Mouse (Mus musculus): ENCODE measurements around the gene Rpf1. TPM values are rescaled to one million over a fixed set of nuclear protein-coding genes. Genes with fewer than 3 reads are reported as not detected.

Rpf1 gene
- polyA plus RNA-seq, 1 experiment = 33.7 TPM

DNA sequence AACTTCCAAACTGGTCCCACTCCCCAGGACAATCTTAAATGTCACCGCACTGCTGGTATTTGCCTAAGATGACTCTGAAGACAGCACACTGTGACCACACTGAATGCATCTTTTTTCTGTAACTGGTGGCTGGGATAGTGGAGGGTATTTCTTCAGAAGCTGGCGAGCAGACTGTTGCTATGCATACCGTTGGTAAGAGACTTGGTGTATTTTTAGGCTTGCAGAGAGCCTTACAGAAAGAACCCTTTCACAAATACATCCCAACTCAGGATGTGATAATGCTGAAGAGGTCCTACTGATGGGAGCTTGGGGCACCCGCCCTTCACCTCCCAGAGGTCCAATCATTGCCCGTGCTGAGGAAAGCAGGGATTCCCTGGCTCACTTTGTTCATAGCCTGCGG is 36.3 kb upstream of the Rpf1 start:
- Histone ChIP-seq H3K27ac (ENCODE audit: insufficient read depth, low read length) (no peak overlapping the region), H3K4me1 (ENCODE audit: control insufficient read depth, insufficient read depth, low read length) (no peaks in the 10 kb centered on the region), H3K4me3 (ENCODE audit: insufficient read depth, low read length) (no peak overlapping the region)
- no peak for TF ChIP-seq CTCF (IDR thresholded peaks at IDR 0.05; ENCODE audit: borderline replicate concordance, insufficient read depth, low read length)
- TF ChIP-seq POLR2A (IDR thresholded peaks at IDR 0.05; ENCODE audit: low read depth, low read length) = no peak

- TF ChIP-seq CTCF (IDR thresholded peaks at IDR 0.05; ENCODE audit: borderline replicate concordance, insufficient read depth, low read length) = no peak
- no peak for TF ChIP-seq POLR2A (IDR thresholded peaks at IDR 0.05; ENCODE audit: low read depth, low read length)
- Histone ChIP-seq H3K27ac (ENCODE audit: insufficient read depth, low read length) (no peak overlapping the region), H3K4me3 (ENCODE audit: insufficient read depth, low read length) (no peak overlapping the region), H3K4me1 (ENCODE audit: control insufficient read depth, insufficient read depth, low read length) (no peaks in the 10 kb centered on the region)
Measured at GRCm38 (mm10) chr3:146556567-146556966, 35.3 kb upstream of the Rpf1 start.

DNA sequence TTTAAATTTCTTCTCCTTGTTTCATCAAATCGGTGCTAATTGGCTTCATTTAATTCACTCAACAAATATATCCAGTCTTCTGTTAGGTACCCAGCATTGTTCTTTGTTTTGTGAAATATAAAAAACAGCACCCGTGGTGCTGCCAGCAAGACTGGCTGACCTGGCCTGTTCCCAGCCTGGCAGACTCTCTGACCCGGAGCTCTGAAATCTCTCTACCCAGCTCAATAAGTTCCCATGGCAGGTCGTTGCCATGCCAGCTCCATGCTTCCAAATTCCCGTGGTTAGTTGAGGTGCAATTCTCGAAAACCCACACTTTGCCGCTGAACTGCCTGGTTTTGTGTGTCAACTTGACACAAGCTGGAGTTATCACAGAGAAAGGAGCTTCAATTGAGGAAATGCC is 33.6 kb upstream of the Rpf1 start:
- Histone ChIP-seq H3K4me3 (ENCODE audit: insufficient read depth, low read length) (no peak overlapping the region), H3K27ac (ENCODE audit: insufficient read depth, low read length) (no peak overlapping the region), H3K4me1 (ENCODE audit: control insufficient read depth, insufficient read depth, low read length) (no peaks in the 10 kb centered on the region)
- no peak for TF ChIP-seq POLR2A (IDR thresholded peaks at IDR 0.05; ENCODE audit: low read depth, low read length)
- TF ChIP-seq CTCF (IDR thresholded peaks at IDR 0.05; ENCODE audit: borderline replicate concordance, insufficient read depth, low read length) = no peak

DNA sequence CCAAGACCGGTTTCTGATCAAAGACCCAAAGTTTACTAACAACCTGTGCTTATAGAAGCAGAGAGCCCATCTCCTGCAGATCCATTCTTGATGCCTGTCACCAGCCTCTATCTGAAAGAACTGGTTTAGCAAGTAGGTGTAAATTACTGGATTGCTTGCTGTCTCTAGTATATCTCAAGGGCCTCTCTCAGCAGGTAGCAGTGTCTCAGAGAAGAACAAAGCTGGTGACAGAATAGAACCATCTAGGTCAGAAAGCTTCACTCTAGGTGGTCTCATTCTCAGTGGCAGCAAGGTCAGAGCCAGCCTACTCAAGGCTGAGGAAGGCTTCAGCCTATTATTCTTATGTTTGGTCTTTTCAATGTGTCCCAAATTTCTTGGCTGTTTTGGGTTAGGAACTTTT is 22.4 kb upstream of the Rpf1 start:
- Histone ChIP-seq H3K4me3 (ENCODE audit: insufficient read depth, low read length) (no peak overlapping the region), H3K27ac (ENCODE audit: insufficient read depth, low read length) (no peak overlapping the region), H3K4me1 (ENCODE audit: control insufficient read depth, insufficient read depth, low read length) (no peaks in the 10 kb centered on the region)
- TF ChIP-seq CTCF (IDR thresholded peaks at IDR 0.05; ENCODE audit: borderline replicate concordance, insufficient read depth, low read length) (no peak), POLR2A (IDR thresholded peaks at IDR 0.05; ENCODE audit: low read depth, low read length) (no peak)

GRCm38 (mm10) chr3:146540521-146541273 is 19.5 kb upstream of the Rpf1 start:
- no peak for TF ChIP-seq CTCF (IDR thresholded peaks at IDR 0.05; ENCODE audit: borderline replicate concordance, insufficient read depth, low read length)
- TF ChIP-seq POLR2A (IDR thresholded peaks at IDR 0.05; ENCODE audit: low read depth, low read length) = no peak
- no peaks in the 10 kb centered on the region for H3K4me1 ChIP-seq (ENCODE audit: control insufficient read depth, insufficient read depth, low read length)
- H3K4me3 ChIP-seq (ENCODE audit: insufficient read depth, low read length) = no peak overlapping the region
- H3K27ac ChIP-seq (ENCODE audit: insufficient read depth, low read length) = no peak overlapping the region

DNA sequence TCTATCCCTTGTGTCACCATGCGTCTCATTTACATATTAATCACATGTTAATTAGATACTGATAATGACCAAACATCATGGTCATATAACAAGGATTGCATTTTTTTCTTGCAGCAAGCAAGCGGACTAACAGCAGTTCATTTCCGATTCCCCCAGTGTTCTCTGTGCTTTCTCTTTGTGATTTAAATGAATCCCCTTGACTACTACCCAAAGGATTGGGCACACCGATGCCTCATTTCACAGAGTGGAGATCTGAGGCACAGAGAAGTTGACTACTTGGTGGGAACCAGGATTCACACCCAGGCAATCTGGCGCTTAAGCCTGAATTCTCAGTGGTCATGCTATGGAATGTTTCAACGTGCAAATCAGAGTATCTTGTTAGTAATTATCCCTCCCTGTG is 13.8 kb upstream of the Rpf1 start:
- Histone ChIP-seq H3K27ac (ENCODE audit: insufficient read depth, low read length) (no peak overlapping the region), H3K4me3 (ENCODE audit: insufficient read depth, low read length) (no peak overlapping the region), H3K4me1 (ENCODE audit: control insufficient read depth, insufficient read depth, low read length) (no peaks in the 10 kb centered on the region)
- TF ChIP-seq POLR2A (IDR thresholded peaks at IDR 0.05; ENCODE audit: low read depth, low read length) = no peak
- no peak for TF ChIP-seq CTCF (IDR thresholded peaks at IDR 0.05; ENCODE audit: borderline replicate concordance, insufficient read depth, low read length)

GRCm38 (mm10) chr3:146528335-146528734 is 7.1 kb upstream of the Rpf1 start:
- Histone ChIP-seq H3K27ac (ENCODE audit: insufficient read depth, low read length) (no peak overlapping the region), H3K4me1 (ENCODE audit: control insufficient read depth, insufficient read depth, low read length) (no peaks in the 10 kb centered on the region), H3K4me3 (ENCODE audit: insufficient read depth, low read length) (no peak overlapping the region)

GRCm38 (mm10) chr3:146521652-146522020 is 407 bp upstream of the Rpf1 start:
- Histone ChIP-seq H3K4me1 (ENCODE audit: control insufficient read depth, insufficient read depth, low read length) (no peaks in the 10 kb centered on the region), H3K27ac (ENCODE audit: insufficient read depth, low read length) (peak overlapping the region; percentile 48), H3K4me3 (ENCODE audit: insufficient read depth, low read length) (peak overlapping the region; percentile 87)
- TF ChIP-seq POLR2A (IDR thresholded peaks at IDR 0.05; ENCODE audit: low read depth, low read length) (no peak; the same call in 1 of the 2 replicates), CTCF (IDR thresholded peaks at IDR 0.05; ENCODE audit: borderline replicate concordance, insufficient read depth, low read length) (no peak)

More at GRCm38 (mm10) chr3:146528335-146528734, 7.1 kb upstream of the Rpf1 start:
- TF ChIP-seq CTCF (IDR thresholded peaks at IDR 0.05; ENCODE audit: borderline replicate concordance, insufficient read depth, low read length) = no peak
- no peak for TF ChIP-seq POLR2A (IDR thresholded peaks at IDR 0.05; ENCODE audit: low read depth, low read length)

GRCm38 (mm10) chr3:146520226-146520797 is 917 bp downstream of the Rpf1 start:
- TF ChIP-seq CTCF (IDR thresholded peaks at IDR 0.05; ENCODE audit: borderline replicate concordance, insufficient read depth, low read length) (no peak), POLR2A (IDR thresholded peaks at IDR 0.05; ENCODE audit: low read depth, low read length) (no peak)
- Histone ChIP-seq H3K4me1 (ENCODE audit: control insufficient read depth, insufficient read depth, low read length) (no peaks in the 10 kb centered on the region), H3K4me3 (ENCODE audit: insufficient read depth, low read length) (peak overlapping the region; percentile 81), H3K27ac (ENCODE audit: insufficient read depth, low read length) (no peak overlapping the region)

DNA sequence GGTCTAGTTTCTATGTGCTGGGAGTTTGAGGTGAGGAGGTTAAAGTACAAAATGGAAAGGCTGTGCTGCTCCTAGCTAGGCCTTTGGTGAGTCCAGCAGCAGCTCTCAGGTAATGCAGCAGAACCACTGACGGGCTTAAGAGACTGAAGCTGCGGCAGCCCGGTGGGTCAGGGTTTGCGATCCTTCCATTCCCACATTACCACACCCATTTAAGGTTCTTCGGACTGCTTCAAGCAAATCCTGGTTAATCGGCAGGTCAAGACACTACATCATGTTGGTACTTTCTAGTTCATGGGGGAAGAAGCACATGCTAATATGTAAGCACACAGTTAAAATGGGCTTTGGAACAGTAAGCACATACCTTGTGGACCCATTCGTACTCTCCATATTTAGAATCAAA is 14.5 kb downstream of the Rpf1 start:
- Histone ChIP-seq H3K4me3 (ENCODE audit: insufficient read depth, low read length) (no peak overlapping the region), H3K4me1 (ENCODE audit: control insufficient read depth, insufficient read depth, low read length) (peaks cover 4% of the 10 kb centered on the region), H3K27ac (ENCODE audit: insufficient read depth, low read length) (no peak overlapping the region)
- TF ChIP-seq CTCF (IDR thresholded peaks at IDR 0.05; ENCODE audit: borderline replicate concordance, insufficient read depth, low read length) (no peak), POLR2A (IDR thresholded peaks at IDR 0.05; ENCODE audit: low read depth, low read length) (no peak)
